Mouse (Mus musculus) adrenal gland, adult 8-10 months (tissue): ENCODE measurements at regions not wholly inside any gene's neighbourhood (a gene's known extent, or its start where the extent isn't known, plus 50 kb on each side); places are given as distances from the start of the nearest gene placed in this dataset.

Experiments
- DNase-seq: peaks from one replicate; pipeline ENCODE4 v3.0.0; 2022

- no peak for DNase-seq
Measured at GRCm38 (mm10) chr12:77135067-77135466, 102.9 kb upstream of the Fut8 start.

GRCm38 (mm10) chr12:77134306-77135010, 103.5 kb upstream of the Fut8 start:
- no peak for DNase-seq

- DNase-seq, result no peak
Measured at GRCm38 (mm10) chr12:77133465-77134305, 104.2 kb upstream of the Fut8 start.

- no peak for DNase-seq
Measured at GRCm38 (mm10) chr12:77131328-77131727, 106.6 kb upstream of the Fut8 start.

- no peak for DNase-seq
Measured at GRCm38 (mm10) chr12:77130526-77130925, 107.4 kb upstream of the Fut8 start.

GRCm38 (mm10) chr12:77124267-77124666, 113.7 kb upstream of the Fut8 start:
- DNase-seq, result no peak

- no peak for DNase-seq
Measured at GRCm38 (mm10) chr12:77113516-77113915, 124.4 kb upstream of the Fut8 start.

GRCm38 (mm10) chr12:77112133-77112532, 125.8 kb upstream of the Fut8 start:
- no peak for DNase-seq

- no peak for DNase-seq
Measured at GRCm38 (mm10) chr12:77107251-77107650, 130.7 kb upstream of the Fut8 start.

GRCm38 (mm10) chr12:77105887-77106600, 131.9 kb upstream of the Fut8 start:
- DNase-seq, result no peak

- DNase-seq, result no peak
Measured at GRCm38 (mm10) chr12:77100482-77100881, 137.4 kb upstream of the Fut8 start.

- DNase-seq, result no peak
Measured at GRCm38 (mm10) chr12:77099521-77099920, 137.5 kb upstream of the Max start.

GRCm38 (mm10) chr12:77098821-77099220, 136.8 kb upstream of the Max start:
- DNase-seq, result no peak

- no peak for DNase-seq
Measured at GRCm38 (mm10) chr12:77097831-77098230, 135.8 kb upstream of the Max start.

GRCm38 (mm10) chr12:77096461-77096860, 134.5 kb upstream of the Max start:
- DNase-seq, result no peak

- no peak for DNase-seq
Measured at GRCm38 (mm10) chr12:77094999-77095915, 133.3 kb upstream of the Max start.

GRCm38 (mm10) chr12:77094168-77094567, 132.2 kb upstream of the Max start:
- no peak for DNase-seq

- DNase-seq, result no peak
Measured at GRCm38 (mm10) chr12:77092741-77093140, 130.7 kb upstream of the Max start.

GRCm38 (mm10) chr12:77092143-77092542, 130.1 kb upstream of the Max start:
- DNase-seq, result no peak

GRCm38 (mm10) chr12:77091700-77092099, 129.7 kb upstream of the Max start:
- no peak for DNase-seq

- DNase-seq, result no peak
Measured at GRCm38 (mm10) chr12:77090525-77090924, 128.5 kb upstream of the Max start.

GRCm38 (mm10) chr12:77089624-77090278, 127.8 kb upstream of the Max start:
- DNase-seq, result no peak
